Comparison of ENCODE assay signal across 20 mouse cellular contexts in genomic region chr9:48722261-48722920, GRCm38 (mm10).
DNase-seq lines count a peak whose midpoint lies in the region; ATAC-seq and TF ChIP-seq lines count a peak whose summit lies in the region.
"Had no signal": no experiment of that assay in that cellular context is flagged by ENCODE, and none has a peak within 500 bp of the region (broad histone marks: within the 10 kb centered on the region; RNA-seq: fewer than 3 reads in every experiment).

No protein-coding gene starts in this region.

- WGBS in cerebellum, adult 2 months: 97% methylated on average over 3 of the region's 3 CpGs
- 84% methylated on average over 3 of the region's 3 CpGs for WGBS in heart, embryonic 15.5 days

- no peak overlapping the region for H3K9ac ChIP-seq in heart, embryonic 15.5 days
- H3K9ac ChIP-seq: embryonic facial prominence, embryonic 15.5 days; limb, embryonic 13.5 days had no signal

- no peak for ATAC-seq in heart, embryonic 15.5 days (replicated peaks; ENCODE audit: insufficient number of reproducible peaks, insufficient read depth, low FRiP score, low read depth)
- ATAC-seq: CD4-positive, CD25-positive, alpha-beta regulatory T cell, adult 4 months; forebrain, embryonic 16.5 days; Patski had no signal

- peak overlapping the region; percentile 36; the same call in 1 of the 2 replicates for H3K4me2 ChIP-seq in heart, embryonic 15.5 days
- H3K4me2 ChIP-seq: embryonic facial prominence, embryonic 15.5 days; limb, embryonic 13.5 days; midbrain, embryonic 11.5 days had no signal

- H3K27ac ChIP-seq in cerebellum, adult 2 months (ENCODE audit: insufficient read depth, low read length): peak overlapping the region; percentile 47; the same call in 1 of the 2 replicates
- peak overlapping the region; percentile 97 for H3K27ac ChIP-seq in heart, embryonic 15.5 days
- H3K27ac ChIP-seq in left cerebral cortex, adult 2 months: peak overlapping the region; percentile 95
- peak overlapping the region; percentile 97 for H3K27ac ChIP-seq in brown adipose tissue, adult 24 weeks (replicated peaks; ENCODE audit: low read depth, low read length)
- H3K27ac ChIP-seq: embryonic facial prominence, embryonic 15.5 days; limb, embryonic 13.5 days had no signal

- H3K27me3 ChIP-seq in cerebellum, adult 2 months (ENCODE audit: control insufficient read depth, insufficient read depth, low read length): no peaks in the 10 kb centered on the region
- H3K27me3 ChIP-seq in heart, embryonic 15.5 days: no peaks in the 10 kb centered on the region
- H3K27me3 ChIP-seq: embryonic facial prominence, embryonic 15.5 days had no signal

- TF ChIP-seq CTCF in cerebellum, adult 2 months (IDR thresholded peaks at IDR 0.05; ENCODE audit: borderline replicate concordance, insufficient read depth, low read depth, low read length): no peak
- no peak for TF ChIP-seq CTCF in left cerebral cortex, adult 2 months (IDR thresholded peaks at IDR 0.05)

- H3K4me3 ChIP-seq in cerebellum, adult 2 months (replicated peaks; ENCODE audit: insufficient read depth, low read depth, low read length): no peak overlapping the region
- no peak overlapping the region for H3K4me3 ChIP-seq in heart, embryonic 15.5 days
- H3K4me3 ChIP-seq in left cerebral cortex, adult 2 months: no peak overlapping the region
- no peak overlapping the region for H3K4me3 ChIP-seq in brown adipose tissue, adult 24 weeks (ENCODE audit: insufficient read depth, low read depth, low read length)
- H3K4me3 ChIP-seq: embryonic facial prominence, embryonic 15.5 days; limb, embryonic 13.5 days had no signal

- H3K9me3 ChIP-seq in heart, embryonic 15.5 days (replicated peaks): no peaks in the 10 kb centered on the region
- H3K9me3 ChIP-seq: embryonic facial prominence, embryonic 15.5 days; limb, embryonic 13.5 days had no signal

- peak in 1 of 2 experiments; percentile 3 for DNase-seq in cerebellum, adult 2 months
- no peak for DNase-seq in cerebellum, adult 11-12 months
- DNase-seq in heart, postnatal 25 days (ENCODE audit: low spot score): no peak
- no peak for DNase-seq in left cerebral cortex, adult 2 months (ENCODE audit: extremely low spot score in 1 of 2, low spot score in 2 of 2)
- DNase-seq in left cerebral cortex, postnatal 10 days (ENCODE audit: extremely low spot score in 1 of 2, low spot score in 2 of 2): no peak
- DNase-seq in B cell, adult 2 months: no peak
- DNase-seq: adrenal gland, adult 8-10 months; cerebellum, postnatal 10 days; kidney, adult 11 months; kidney, postnatal 14 days; right cerebral cortex, postnatal 4 days; thymus, postnatal 36 days had no signal

- no peaks in the 10 kb centered on the region for H3K4me1 ChIP-seq in cerebellum, adult 2 months (ENCODE audit: control insufficient read depth, insufficient read depth, low read length)
- H3K4me1 ChIP-seq in heart, embryonic 15.5 days (replicated peaks): peaks cover 29% of the 10 kb centered on the region
- peaks cover 28% of the 10 kb centered on the region for H3K4me1 ChIP-seq in brown adipose tissue, adult 24 weeks (ENCODE audit: control insufficient read depth, insufficient read depth, insufficient read length, low read length)
- H3K4me1 ChIP-seq: limb, embryonic 13.5 days had no signal

- no peaks in the 10 kb centered on the region for H3K36me3 ChIP-seq in heart, embryonic 15.5 days
- H3K36me3 ChIP-seq: embryonic facial prominence, embryonic 15.5 days; limb, embryonic 13.5 days had no signal

- intact Hi-C loops in heart, postnatal 25 days (cut with DNase I): loop anchor here (5.0 kb wide), 1 partner anchor 115 kb away; the partner anchor contains the start of gene Zbtb16
- intact Hi-C loops in left cerebral cortex, adult 2 months (cut with DNase I): loop anchor here (2.0 to 5.0 kb wide), 2 partner anchors 44 to 75 kb away; no protein-coding TSS in a partner anchor
- intact Hi-C loops in left cerebral cortex, postnatal 10 days (cut with DNase I): no loop called here

- no peak for TF ChIP-seq POLR2A in cerebellum, adult 2 months (IDR thresholded peaks at IDR 0.05; ENCODE audit: borderline replicate concordance, insufficient read depth, low read length)

Comparison
In these comparisons a context has a peak if more than half of its experiments do, and no peak if none do; other contexts are left out.
1. H3K27ac ChIP-seq: peak in every context shown above with its lines; median percentile 97 in heart, embryonic 15.5 days; 97 in brown adipose tissue, adult 24 weeks; 95 in left cerebral cortex, adult 2 months; 47 in cerebellum, adult 2 months.